Mouse (Mus musculus) stomach, postnatal 0 days (tissue): ENCODE data around the gene Galnt10.

Experiments used
- CTCF ChIP-seq: IDR thresholded peaks from 2 replicates; pipeline ENCODE4 v1.5.1; 2016; ENCODE audit warnings: antibody characterized with exemption, low read depth, mild to moderate bottlenecking, moderate library complexity
- EP300 ChIP-seq: optimal IDR thresholded peaks from 2 replicates; pipeline ENCODE3; 2016; ENCODE audit warnings: antibody characterized with exemption

DNA sequence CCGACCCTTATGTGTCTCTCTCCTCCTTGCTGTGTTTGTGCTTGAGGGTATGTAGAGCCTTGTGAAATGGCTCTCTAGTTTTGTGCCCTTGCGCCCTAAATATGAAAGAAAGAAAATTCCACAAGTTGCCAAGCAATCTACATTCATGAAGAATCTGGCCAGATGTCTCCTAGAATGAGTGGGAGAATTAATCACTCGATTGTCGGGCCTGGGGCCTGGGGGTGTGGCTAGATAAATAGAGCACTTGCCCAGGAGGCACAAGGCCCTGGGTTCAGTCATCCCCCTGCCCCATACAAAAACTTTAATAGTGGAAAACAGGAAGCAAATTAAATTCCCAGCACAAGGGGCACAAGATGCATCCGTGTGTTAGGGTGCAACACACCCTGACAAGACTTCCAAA, 56.7 kb downstream of the Galnt10 start:
- no peak for TF ChIP-seq CTCF
- TF ChIP-seq EP300: no peak
